Mouse (Mus musculus) T-helper 17 cell (primary cell): ENCODE results near the gene Aco2.

Experiments
- in situ Hi-C, 2 experiments: fragments of 300-600 bp; cut with MboI, MseI; formaldehyde crosslinking; loops; 1 replicate in 1 of 2; 2 replicates in 1 of 2; pipeline ENCODE4 v1.15.1; 2025; ENCODE audit warnings: high pct_unique_total_duplicates in 2 of 2

The Aco2 gene

GRCm38 (mm10) chr15:81912498-81912897 is 40.4 kb downstream of the Aco2 start:
- in situ Hi-C loops: no loop called here

- in situ Hi-C loops: no loop called here
These were observed 42.6 kb downstream of the Aco2 start for GRCm38 (mm10) chr15:81914668-81915067.

- in situ Hi-C loops: no loop called here
These were observed 43.6 kb downstream of the Aco2 start for GRCm38 (mm10) chr15:81915663-81916062.

- in situ Hi-C loops: no loop called here
These were observed 45.1 kb downstream of the Aco2 start for GRCm38 (mm10) chr15:81917201-81917600.

- in situ Hi-C loops: no loop called here
These were observed 45.7 kb downstream of the Aco2 start for GRCm38 (mm10) chr15:81917621-81918463.

GRCm38 (mm10) chr15:81919062-81919461 is 47.0 kb downstream of the Aco2 start:
- in situ Hi-C loops: no loop called here

- in situ Hi-C loops: no loop called here
These were observed 48.6 kb downstream of the Aco2 start for GRCm38 (mm10) chr15:81920546-81921217.

- in situ Hi-C loops: no loop called here
These were observed 49.1 kb downstream of the Aco2 start for GRCm38 (mm10) chr15:81921255-81921654.

- in situ Hi-C loops: no loop called here
These were observed 52.8 kb downstream of the Aco2 start for GRCm38 (mm10) chr15:81924933-81925332.

- in situ Hi-C loops: no loop called here
These were observed 53.8 kb downstream of the Aco2 start, which contains the start of gene Polr3h for GRCm38 (mm10) chr15:81925760-81926445. Polr3h (minus strand) TSS chr15:81926240.

GRCm38 (mm10) chr15:81926446-81926822 is 54.3 kb downstream of the Aco2 start:
- in situ Hi-C loops: no loop called here

GRCm38 (mm10) chr15:81927741-81928140 is 55.6 kb downstream of the Aco2 start:
- in situ Hi-C loops: no loop called here

- in situ Hi-C loops: no loop called here
These were observed 56.2 kb downstream of the Aco2 start for GRCm38 (mm10) chr15:81928277-81928676.

- in situ Hi-C loops: no loop called here
These were observed 60.9 kb downstream of the Aco2 start for GRCm38 (mm10) chr15:81932951-81933470.

GRCm38 (mm10) chr15:81933986-81934385 is 61.9 kb downstream of the Aco2 start:
- in situ Hi-C loops: no loop called here

GRCm38 (mm10) chr15:81935869-81936637 is 63.9 kb downstream of the Aco2 start:
- in situ Hi-C loops: no loop called here

GRCm38 (mm10) chr15:81936679-81937078 is 64.6 kb downstream of the Aco2 start, which contains the start of gene Csdc2:
Csdc2 (plus strand) TSS chr15:81936759.
- in situ Hi-C loops: no loop called here

- in situ Hi-C loops: no loop called here
These were observed 65.2 kb downstream of the Aco2 start for GRCm38 (mm10) chr15:81937098-81937972.

GRCm38 (mm10) chr15:81938246-81938645 is 66.1 kb downstream of the Aco2 start:
- in situ Hi-C loops: no loop called here

- in situ Hi-C loops: no loop called here
These were observed 67.1 kb downstream of the Aco2 start for GRCm38 (mm10) chr15:81939157-81939715.
